Mouse (Mus musculus): Measurements from ENCODE around the gene Nell1.

GRCm38 (mm10) chr7:50686337-50686736 is 711.7 kb downstream of the Nell1 start:
- TF ChIP-seq EP300 (IDR thresholded peaks at IDR 0.05; ENCODE audit: low read depth) = no peak
- TF ChIP-seq CTCF (IDR thresholded peaks at IDR 0.05; ENCODE audit: low read depth) = no peak

All from heart, postnatal 0 days (tissue).